Mouse (Mus musculus): Measurements from ENCODE around the gene Ffar4.

- TF ChIP-seq CTCF (IDR thresholded peaks at IDR 0.05; ENCODE audit: control insufficient read depth, insufficient read depth, insufficient replicate concordance, low read depth, low read length) (peak; percentile 55; the same call in 1 of the 2 replicates), POLR2A (IDR thresholded peaks at IDR 0.05; ENCODE audit: control insufficient read depth, low read depth, low read length) (no peak)
These were observed 9.8 kb upstream of the Ffar4 start for GRCm38 (mm10) chr19:38086948-38087551.

All from testis, adult 2 months (tissue).